Mouse (Mus musculus) megakaryocyte, embryonic 14.5 days (primary cell): ENCODE data around the gene Ddx4. TPM values are rescaled to one million over a fixed set of nuclear protein-coding genes. Genes with fewer than 3 reads are reported as not detected.

Source experiments
- H3K27me3 ChIP-seq: replicated peaks from 2 replicates; pipeline ENCODE3; 2012; ENCODE audit warnings: inconsistent platforms
- H3K36me3 ChIP-seq: replicated peaks from 2 replicates; pipeline ENCODE3; 2012; ENCODE audit warnings: low read length, inconsistent platforms, mixed read lengths
- H3K4me1 ChIP-seq: 2 replicates; pipeline ENCODE4 v1.6.1; 2012; ENCODE audit warnings: inconsistent platforms
- H3K4me3 ChIP-seq: replicated peaks from 2 replicates; pipeline ENCODE3; 2012; ENCODE audit warnings: moderate library complexity, mild to moderate bottlenecking, inconsistent platforms
- H3K9me3 ChIP-seq: 2 replicates; pipeline ENCODE4 v1.6.1; 2012; ENCODE audit warnings: inconsistent platforms
- FLI1 ChIP-seq: IDR thresholded peaks from 2 replicates; pipeline ENCODE4 v1.6.1; 2012; ENCODE audit warnings: low read length, inconsistent platforms, mixed read lengths
- GATA1 ChIP-seq: IDR thresholded peaks from 3 replicates; pipeline ENCODE4 v1.6.1; 2012; ENCODE audit warnings: mixed read lengths, low read length, inconsistent platforms, borderline replicate concordance
- polyA plus RNA-seq: library from polyadenylated mRNA; stranded (reverse); fragments of >175 nt; gene quantifications from 2 replicates; pipeline ENCODE4 v1.2.3, GENCODE M21; 2012; ENCODE audit warnings: low replicate concordance; ENCODE audit not compliant: insufficient read depth

The Ddx4 gene
- polyA plus RNA-seq, 1 experiment = not detected

DNA sequence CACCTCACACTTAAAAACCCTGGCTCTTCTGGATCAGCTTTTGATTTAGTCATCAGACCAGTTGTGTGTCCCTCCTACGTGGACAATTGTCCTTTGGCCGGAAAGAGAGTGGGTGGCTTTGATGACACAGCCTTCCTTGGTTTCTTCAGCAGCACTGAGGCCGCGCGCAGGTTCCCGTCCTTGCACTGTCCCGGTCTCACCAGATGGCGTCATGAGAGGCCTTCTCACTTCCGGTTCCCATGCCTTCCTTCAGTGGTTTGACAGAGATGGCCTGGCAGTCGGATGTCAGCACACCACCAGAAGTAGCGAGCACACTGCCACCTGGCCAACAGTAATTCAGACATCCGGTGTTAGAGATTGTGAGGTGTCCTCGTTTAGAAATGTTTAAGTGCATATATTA lies 19.4 kb upstream of the Ddx4 start:
- Histone ChIP-seq H3K27me3 (no peaks in the 10 kb centered on the region), H3K4me3 (no peak overlapping the region), H3K4me1 (no peaks in the 10 kb centered on the region), H3K9me3 (no peaks in the 10 kb centered on the region), H3K36me3 (peaks cover 56% of the 10 kb centered on the region)
- TF ChIP-seq GATA1 (no peak), FLI1 (no peak)

DNA sequence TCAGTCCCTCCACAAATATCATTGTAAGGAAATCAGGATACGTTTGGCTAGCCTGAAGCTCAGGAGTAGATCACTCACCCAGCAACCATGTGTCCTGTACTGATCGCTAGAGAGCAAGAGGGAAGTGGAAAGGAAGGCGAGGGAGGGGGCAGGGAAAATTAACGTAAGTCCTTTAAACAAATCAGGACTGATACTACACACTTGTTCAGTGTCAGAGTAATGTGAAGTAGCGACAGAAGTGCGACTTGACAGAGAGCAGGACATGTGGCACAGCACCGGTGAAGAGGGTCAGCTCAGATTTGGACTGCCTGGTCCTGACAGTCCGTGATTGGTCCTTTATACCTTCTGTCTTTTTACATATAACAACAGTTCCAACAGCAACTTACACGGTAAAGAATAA lies 14.9 kb upstream of the Ddx4 start:
- no peaks in the 10 kb centered on the region for H3K9me3 ChIP-seq
- H3K36me3 ChIP-seq = peaks cover 31% of the 10 kb centered on the region
- TF ChIP-seq GATA1 = no peak
- no peak for TF ChIP-seq FLI1
- H3K27me3 ChIP-seq = no peaks in the 10 kb centered on the region
- 0 out of 2 replicates have a peak, but pooled peaks cover 4% of the 10 kb centered on the region for H3K4me1 ChIP-seq
- H3K4me3 ChIP-seq = no peak overlapping the region

DNA sequence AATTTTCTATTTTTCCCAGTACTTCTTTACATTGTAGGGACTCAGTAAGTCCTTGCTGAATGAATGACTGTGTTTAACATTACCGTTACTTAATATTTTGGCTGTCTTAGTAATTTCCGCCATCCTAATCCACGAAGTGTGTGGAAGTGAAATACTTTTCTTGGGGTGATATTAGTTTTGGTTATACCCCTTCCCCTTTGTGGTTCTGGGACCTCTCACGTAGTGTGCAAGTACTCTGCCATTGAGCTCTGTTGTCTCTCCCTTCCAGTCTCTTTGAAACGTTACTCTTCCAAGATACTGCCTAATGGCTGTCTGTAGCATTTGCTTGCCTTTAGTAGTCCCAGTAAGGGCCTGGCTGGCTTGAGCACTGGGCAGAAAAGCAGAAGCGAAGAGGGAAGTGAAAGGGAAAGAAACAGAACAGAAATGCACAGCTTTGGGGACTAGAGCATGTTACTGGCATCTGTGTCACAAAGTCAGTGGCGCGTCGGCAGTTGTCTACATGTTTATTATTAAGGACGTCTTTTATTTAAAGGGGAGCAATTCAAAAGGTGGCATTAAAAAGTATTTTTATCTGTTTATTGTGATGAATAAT lies 14.3 kb upstream of the Ddx4 start:
- H3K4me1 ChIP-seq = peaks cover 6% of the 10 kb centered on the region; the same call in 1 of the 2 replicates
- H3K27me3 ChIP-seq = no peaks in the 10 kb centered on the region
- no peak overlapping the region for H3K4me3 ChIP-seq
- no peak for TF ChIP-seq FLI1
- no peaks in the 10 kb centered on the region for H3K9me3 ChIP-seq
- peaks cover 24% of the 10 kb centered on the region for H3K36me3 ChIP-seq

DNA sequence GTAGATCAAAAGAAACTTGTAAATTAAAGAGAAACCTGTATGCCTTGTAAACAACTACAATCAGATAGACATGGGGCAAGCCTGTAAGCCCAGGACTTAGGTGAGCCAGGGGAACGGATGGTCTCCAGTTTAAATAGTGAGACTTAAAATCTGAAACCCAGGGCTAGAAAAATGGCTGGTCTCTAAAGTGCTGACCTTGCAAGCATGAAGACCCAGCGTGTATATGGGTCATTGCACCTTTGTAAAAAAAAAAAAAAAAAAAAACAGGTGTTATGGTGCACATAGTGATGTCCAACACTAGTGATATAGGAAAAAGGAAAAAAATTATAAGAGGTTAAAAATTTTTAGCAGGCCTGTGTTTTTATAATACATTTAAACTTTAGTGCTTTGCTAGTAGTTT lies 9.4 kb upstream of the Ddx4 start:
- Histone ChIP-seq H3K4me3 (peak overlapping the region; percentile 35), H3K27me3 (no peaks in the 10 kb centered on the region), H3K36me3 (no peaks in the 10 kb centered on the region), H3K9me3 (no peaks in the 10 kb centered on the region), H3K4me1 (peaks cover 17% of the 10 kb centered on the region)
- TF ChIP-seq FLI1 (no peak), GATA1 (no peak)

DNA sequence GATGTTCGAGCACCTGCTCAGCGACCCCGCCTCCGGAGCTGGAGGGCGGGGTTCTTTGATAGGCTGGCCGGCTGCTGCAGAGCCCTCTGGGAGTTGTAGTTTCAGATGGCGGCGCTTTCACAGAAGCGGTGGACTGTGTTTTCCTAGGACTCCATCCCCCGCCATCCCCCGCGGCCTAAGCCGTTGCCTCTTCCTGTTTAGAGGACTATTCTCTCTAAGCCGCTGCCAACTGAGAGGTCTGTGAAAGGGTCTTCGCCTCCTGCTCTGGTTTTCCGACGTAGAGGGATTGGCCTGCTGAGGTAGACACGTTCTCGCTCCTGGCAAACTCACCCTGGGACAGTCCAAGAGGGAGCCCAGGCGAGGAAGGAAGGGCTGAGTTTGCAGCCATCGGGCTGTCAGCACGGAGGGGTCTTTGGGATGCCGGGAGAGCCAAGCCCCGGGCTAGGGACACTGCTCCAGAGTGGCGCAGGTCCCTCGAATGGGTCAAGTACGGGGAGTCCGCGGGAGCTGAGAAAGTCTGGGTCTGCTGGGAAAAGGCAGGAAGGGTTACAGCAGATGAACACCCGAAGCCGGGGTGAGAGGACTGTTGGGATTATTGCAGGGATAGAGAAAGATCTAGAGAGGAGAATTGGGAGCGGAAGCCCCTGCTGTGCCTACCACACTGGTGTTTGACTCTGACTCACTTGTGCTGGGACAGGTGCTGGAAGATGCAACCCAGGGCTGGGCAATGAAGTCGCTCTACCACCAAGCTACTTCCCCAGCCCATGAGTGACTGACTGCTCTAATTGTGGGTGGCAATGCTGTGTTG lies 8.5 kb upstream of the Ddx4 start, which contains the start of gene Slc38a9:
Gene Slc38a9 (plus strand): TSS at position 178 of the 808 bp plus-strand sequence.
- Histone ChIP-seq H3K4me3 (peak within 1 kb of the TSS; percentile 97), H3K9me3 (no peaks in the 10 kb centered on the region), H3K27me3 (no peaks in the 10 kb centered on the region), H3K4me1 (peaks cover 17% of the 10 kb centered on the region), H3K36me3 (no peaks in the 10 kb centered on the region)
- no peak for TF ChIP-seq GATA1
- no peak for TF ChIP-seq FLI1

DNA sequence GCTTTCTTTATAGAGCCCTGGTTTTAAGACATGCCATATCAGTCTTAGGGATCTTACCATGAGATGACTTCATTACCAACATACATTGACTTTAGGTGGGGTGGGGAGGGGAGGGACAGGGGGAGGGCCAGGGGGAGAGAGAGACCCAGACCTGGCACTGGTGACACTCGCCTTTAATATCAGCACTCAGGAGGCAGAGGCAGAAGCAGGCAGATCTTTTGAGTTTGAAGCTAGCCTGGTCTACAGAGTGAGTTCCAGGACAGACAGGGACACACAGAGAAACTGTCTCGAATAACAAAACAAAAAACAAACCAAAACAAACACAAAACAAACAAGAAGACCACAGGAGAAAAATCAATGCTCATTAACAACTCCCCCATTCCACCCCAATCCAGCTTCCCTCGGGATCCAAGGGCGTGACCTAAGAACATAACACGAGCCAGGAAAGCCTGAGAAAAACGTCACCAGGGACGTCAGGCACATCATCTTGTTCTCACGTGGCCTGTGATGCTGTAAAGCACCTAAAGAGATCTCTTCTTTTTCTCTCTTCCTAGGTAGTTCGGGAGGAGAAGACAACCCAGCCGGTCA lies 7.8 kb upstream of the Ddx4 start:
- Histone ChIP-seq H3K27me3 (no peaks in the 10 kb centered on the region), H3K9me3 (no peaks in the 10 kb centered on the region), H3K4me1 (peaks cover 17% of the 10 kb centered on the region), H3K36me3 (no peaks in the 10 kb centered on the region), H3K4me3 (peak overlapping the region; percentile 97)
- TF ChIP-seq GATA1 = no peak

DNA sequence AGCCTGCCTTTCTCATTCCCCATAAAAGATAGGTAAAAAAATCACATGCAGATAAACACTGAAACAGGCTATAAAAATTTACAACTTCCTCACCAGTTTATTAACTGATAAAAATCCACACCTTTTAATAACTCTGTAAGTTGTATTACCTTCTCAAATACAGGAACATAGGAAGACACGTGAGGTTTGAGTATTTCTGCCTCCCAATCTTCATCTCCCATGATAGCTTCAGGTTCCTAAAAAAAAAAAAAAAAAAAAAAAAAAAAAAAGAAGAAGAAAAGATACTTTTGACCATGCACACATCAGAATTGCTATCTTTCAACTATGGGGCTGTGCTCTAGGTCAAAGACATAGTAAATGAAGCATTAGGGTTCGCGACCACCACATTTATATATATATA lies 1.1 kb downstream of the Ddx4 start:
- Histone ChIP-seq H3K4me3 (no peak overlapping the region), H3K27me3 (peaks cover 4% of the 10 kb centered on the region), H3K4me1 (no peaks in the 10 kb centered on the region), H3K9me3 (peaks cover 9% of the 10 kb centered on the region), H3K36me3 (no peaks in the 10 kb centered on the region)
- TF ChIP-seq GATA1 = no peak
- TF ChIP-seq FLI1 = no peak

DNA sequence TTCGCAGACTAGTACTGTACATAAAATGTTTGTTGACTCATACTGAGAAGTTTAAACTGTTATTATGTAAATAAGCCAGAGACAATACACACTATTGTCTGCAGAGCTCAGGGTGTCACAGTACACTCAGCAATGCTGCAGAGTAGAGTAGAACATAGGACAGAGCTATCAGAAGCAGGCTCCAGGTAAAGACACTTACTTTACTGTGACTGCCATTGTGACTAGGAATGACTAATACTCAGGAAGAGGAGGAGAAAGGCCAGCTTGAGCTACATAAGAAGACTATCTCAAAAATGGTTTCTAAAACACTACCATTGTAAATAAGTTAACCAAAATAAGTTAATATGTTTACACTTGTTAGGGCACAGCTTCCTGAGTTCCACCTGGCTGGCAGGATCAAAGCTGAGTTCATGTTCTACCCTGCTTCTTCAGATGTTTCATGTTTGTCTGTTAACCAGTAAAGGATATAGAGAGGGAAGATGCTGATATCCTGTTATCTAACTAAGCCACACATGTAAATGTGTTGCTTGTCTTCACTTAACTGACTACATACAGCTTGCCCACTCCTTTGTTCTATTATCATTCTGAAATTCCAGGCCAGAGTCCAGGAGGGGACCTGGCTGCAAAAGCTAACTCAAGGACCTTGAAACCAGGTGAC lies 6.6 kb downstream of the Ddx4 start:
- Histone ChIP-seq H3K36me3 (no peaks in the 10 kb centered on the region), H3K4me3 (no peak overlapping the region), H3K4me1 (no peaks in the 10 kb centered on the region), H3K27me3 (peaks cover 4% of the 10 kb centered on the region), H3K9me3 (no peaks in the 10 kb centered on the region)
- TF ChIP-seq FLI1 (no peak), GATA1 (no peak)

DNA sequence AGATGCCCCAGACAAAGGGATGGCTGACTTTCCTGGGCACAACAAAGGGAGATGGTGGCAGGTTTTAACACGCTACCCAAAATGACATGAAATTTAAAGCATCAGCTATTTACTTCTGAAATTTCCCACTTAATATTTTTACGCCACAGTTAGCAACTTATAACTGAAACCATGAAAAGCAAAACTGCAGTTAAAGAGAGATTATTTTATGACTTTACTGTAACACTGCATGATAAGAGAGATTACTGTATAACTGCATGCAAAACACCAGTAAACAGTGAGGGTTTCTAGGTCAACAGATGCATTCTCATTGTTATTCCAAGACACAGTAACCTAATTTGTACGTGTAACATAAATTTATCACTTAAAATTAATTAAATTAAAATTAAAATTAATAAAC lies 7.3 kb downstream of the Ddx4 start:
- no peak overlapping the region for H3K4me3 ChIP-seq
- no peaks in the 10 kb centered on the region for H3K9me3 ChIP-seq
- H3K4me1 ChIP-seq = no peaks in the 10 kb centered on the region
- no peaks in the 10 kb centered on the region for H3K36me3 ChIP-seq
- TF ChIP-seq FLI1 (no peak), GATA1 (no peak)
- H3K27me3 ChIP-seq = peaks cover 4% of the 10 kb centered on the region

DNA sequence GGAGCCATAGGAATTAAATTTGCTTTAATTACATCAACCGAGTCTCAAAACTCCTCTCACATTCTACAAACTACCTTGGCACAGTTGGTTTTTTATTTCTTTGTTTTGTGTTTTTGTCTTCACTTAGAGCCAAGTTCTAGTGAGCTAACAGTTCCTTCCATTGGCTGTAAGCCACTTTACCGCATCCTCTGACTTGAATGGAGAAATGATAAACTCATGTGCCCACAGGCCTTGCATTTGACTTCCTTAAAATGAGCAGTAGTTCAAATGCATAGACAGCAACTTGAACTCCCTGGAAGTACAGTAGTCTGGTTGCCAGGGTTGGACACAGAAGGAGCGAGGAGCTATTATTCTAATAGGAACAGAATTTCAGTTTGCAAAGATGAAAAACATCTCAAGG lies 9.4 kb downstream of the Ddx4 start:
- TF ChIP-seq FLI1 = no peak
- no peak for TF ChIP-seq GATA1
- Histone ChIP-seq H3K27me3 (peaks cover 4% of the 10 kb centered on the region), H3K4me1 (no peaks in the 10 kb centered on the region), H3K4me3 (no peak overlapping the region), H3K36me3 (no peaks in the 10 kb centered on the region), H3K9me3 (no peaks in the 10 kb centered on the region)
